Mouse (Mus musculus) embryonic facial prominence, embryonic 12.5 days (tissue): ENCODE data around the gene Gm26661. TPM values are rescaled to one million over a fixed set of nuclear protein-coding genes. Genes with fewer than 3 reads are reported as not detected.
A peak's percentile ranks its signal among the peaks of the same experiment; 100 is the strongest.

Source experiments
- ATAC-seq: fragments of 200-750 bp; cut with Nextera tagmentation; 2 replicates; pipeline ENCODE4 v1.8.0; 2017; ENCODE audit not compliant: insufficient number of reproducible peaks, insufficient read depth, low FRiP score, low TSS enrichment
- H3K27ac ChIP-seq: fragments of 300-500 bp; sonication (generic); 2 replicates; pipeline ENCODE4 v1.5.1; 2016; ENCODE audit warnings: mild to moderate bottlenecking
- H3K27me3 ChIP-seq: fragments of 300-500 bp; sonication (generic); 2 replicates; pipeline ENCODE4 v1.6.1; 2016; ENCODE audit warnings: mild to moderate bottlenecking, moderate library complexity
- H3K36me3 ChIP-seq: fragments of 300-500 bp; sonication (generic); 2 replicates; pipeline ENCODE4 v1.6.1; 2016; ENCODE audit warnings: mild to moderate bottlenecking
- H3K4me1 ChIP-seq: fragments of 300-500 bp; sonication (generic); 2 replicates; pipeline ENCODE4 v1.6.1; 2016
- H3K4me2 ChIP-seq: fragments of 300-500 bp; sonication (generic); replicated peaks from 2 replicates; pipeline ENCODE4 v1.6.1; 2016; ENCODE audit warnings: mild to moderate bottlenecking, moderate library complexity
- H3K4me3 ChIP-seq: fragments of 300-500 bp; sonication (generic); 2 replicates; pipeline ENCODE4 v1.5.1; 2016; ENCODE audit warnings: mild to moderate bottlenecking
- H3K9ac ChIP-seq: fragments of 300-500 bp; sonication (generic); 2 replicates; pipeline ENCODE4 v1.6.1; 2016; ENCODE audit warnings: mild to moderate bottlenecking, moderate library complexity
- H3K9me3 ChIP-seq: fragments of 300-500 bp; sonication (generic); 2 replicates; pipeline ENCODE4 v1.6.1; 2016; ENCODE audit warnings: mild to moderate bottlenecking, moderate library complexity
- WGBS: fragments of 180-500 bp; shearing (Covaris S2); methylation state at CpG from one replicate; pipeline ENCODE4 v1.1.7; 2016; 5-methylcytosine and 5-hydroxymethylcytosine counted together
- polyA plus RNA-seq: library from polyadenylated mRNA; unstranded; fragments of >200 nt; fragmentation: Nextera tagmentation; extraction: Ambion mirVana; gene quantifications from 2 replicates; pipeline ENCODE4 v1.2.1, GENCODE M21; 2016

The Gm26661 gene
- polyA plus RNA-seq, 1 experiment from 2014 or later: not detected

GRCm38 (mm10) chr14:7824651-7825268, 33.4 kb downstream of the Gm26661 start:
- Histone ChIP-seq H3K4me3 (no peak overlapping the region), H3K36me3 (no peaks in the 10 kb centered on the region), H3K9me3 (no peaks in the 10 kb centered on the region), H3K27me3 (no peaks in the 10 kb centered on the region), H3K4me2 (no peak overlapping the region), H3K4me1 (peaks cover 63% of the 10 kb centered on the region), H3K9ac (no peak overlapping the region), H3K27ac (no peak overlapping the region)
- 50% methylated on average over 8 of the region's 8 CpGs for WGBS
- no peak for ATAC-seq

GRCm38 (mm10) chr14:7826151-7826937, 35.0 kb downstream of the Gm26661 start:
- no peaks in the 10 kb centered on the region for H3K9me3 ChIP-seq
- H3K9ac ChIP-seq: no peak overlapping the region
- H3K4me1 ChIP-seq: peaks cover 49% of the 10 kb centered on the region
- H3K4me2 ChIP-seq: no peak overlapping the region
- 0 out of 2 replicates have a peak, but pooled peaks have one; percentile 58 for ATAC-seq
- no peaks in the 10 kb centered on the region for H3K27me3 ChIP-seq
- no peaks in the 10 kb centered on the region for H3K36me3 ChIP-seq
- H3K4me3 ChIP-seq: no peak overlapping the region
- WGBS: 32% methylated on average over 10 of the region's 10 CpGs
- peak overlapping the region; percentile 80 for H3K27ac ChIP-seq

- H3K4me1 ChIP-seq: peaks cover 32% of the 10 kb centered on the region
- WGBS: 90% methylated on average over 2 of the region's 2 CpGs
- ATAC-seq: no peak
Measured at GRCm38 (mm10) chr14:7829181-7829580, 37.8 kb downstream of the Gm26661 start.

GRCm38 (mm10) chr14:7831770-7832439, 40.5 kb downstream of the Gm26661 start:
- Histone ChIP-seq H3K9me3 (no peaks in the 10 kb centered on the region), H3K27me3 (no peaks in the 10 kb centered on the region), H3K4me3 (no peak overlapping the region), H3K27ac (no peak overlapping the region), H3K9ac (no peak overlapping the region), H3K36me3 (no peaks in the 10 kb centered on the region), H3K4me1 (0 out of 2 replicates have a peak, but pooled peaks cover 5% of the 10 kb centered on the region), H3K4me2 (no peak overlapping the region)
- no peak for ATAC-seq
- 32% methylated on average over 1 of the region's 1 CpGs for WGBS

More at GRCm38 (mm10) chr14:7829181-7829580, 37.8 kb downstream of the Gm26661 start:
- no peak overlapping the region for H3K4me3 ChIP-seq
- H3K4me2 ChIP-seq: no peak overlapping the region
- no peak overlapping the region for H3K27ac ChIP-seq
- no peaks in the 10 kb centered on the region for H3K9me3 ChIP-seq
- H3K27me3 ChIP-seq: no peaks in the 10 kb centered on the region
- H3K36me3 ChIP-seq: no peaks in the 10 kb centered on the region
- no peak overlapping the region for H3K9ac ChIP-seq

GRCm38 (mm10) chr14:7832440-7832783, 41.0 kb downstream of the Gm26661 start:
- Histone ChIP-seq H3K36me3 (no peaks in the 10 kb centered on the region), H3K9me3 (no peaks in the 10 kb centered on the region), H3K27ac (no peak overlapping the region), H3K9ac (no peak overlapping the region), H3K27me3 (no peaks in the 10 kb centered on the region), H3K4me3 (no peak overlapping the region), H3K4me2 (no peak overlapping the region), H3K4me1 (0 out of 2 replicates have a peak, but pooled peaks cover 5% of the 10 kb centered on the region)
- 95% methylated on average over 5 of the region's 5 CpGs for WGBS
- no peak for ATAC-seq

GRCm38 (mm10) chr14:7833458-7833857, 42.1 kb downstream of the Gm26661 start:
- H3K27ac ChIP-seq: no peak overlapping the region
- H3K9me3 ChIP-seq: no peaks in the 10 kb centered on the region
- ATAC-seq: no peak

GRCm38 (mm10) chr14:7838564-7839089, 47.2 kb downstream of the Gm26661 start:
- WGBS: 85% methylated on average over 5 of the region's 5 CpGs
- no peak overlapping the region for H3K9ac ChIP-seq
- H3K4me2 ChIP-seq: no peak overlapping the region
- no peaks in the 10 kb centered on the region for H3K36me3 ChIP-seq
- no peaks in the 10 kb centered on the region for H3K27me3 ChIP-seq
- peaks cover 21% of the 10 kb centered on the region for H3K4me1 ChIP-seq
- no peak for ATAC-seq
- no peak overlapping the region for H3K4me3 ChIP-seq
- no peak overlapping the region for H3K27ac ChIP-seq
- H3K9me3 ChIP-seq: no peaks in the 10 kb centered on the region

More at GRCm38 (mm10) chr14:7833458-7833857, 42.1 kb downstream of the Gm26661 start:
- Histone ChIP-seq H3K4me3 (no peak overlapping the region), H3K27me3 (no peaks in the 10 kb centered on the region), H3K4me2 (no peak overlapping the region), H3K4me1 (0 out of 2 replicates have a peak, but pooled peaks cover 8% of the 10 kb centered on the region), H3K36me3 (no peaks in the 10 kb centered on the region), H3K9ac (no peak overlapping the region)
- 85% methylated on average over 4 of the region's 4 CpGs for WGBS

GRCm38 (mm10) chr14:7839950-7840514, 48.6 kb downstream of the Gm26661 start:
- Histone ChIP-seq H3K9me3 (no peaks in the 10 kb centered on the region), H3K27me3 (no peaks in the 10 kb centered on the region), H3K9ac (no peak overlapping the region), H3K4me2 (no peak overlapping the region), H3K27ac (peak overlapping the region; percentile 60; the same call in 1 of the 2 replicates), H3K4me3 (no peak overlapping the region), H3K4me1 (peaks cover 29% of the 10 kb centered on the region), H3K36me3 (no peaks in the 10 kb centered on the region)
- ATAC-seq: no peak
- WGBS: 37% methylated on average over 8 of the region's 8 CpGs

Other genes starting within 250 kb of the Gm26661 start
- gene Gm3558, start 223.0 kb upstream of the Gm26661 start, polyA plus RNA-seq: 0.78 and 1.2 TPM in 2 replicates
- gene Gm10338, start 196.0 kb upstream of the Gm26661 start, polyA plus RNA-seq: not detected in 2 replicates
- not detected in 2 replicates for gene Gm10128, start 147.6 kb upstream of the Gm26661 start, polyA plus RNA-seq
- gene Flnb, start 26.4 kb downstream of the Gm26661 start, polyA plus RNA-seq: 32.8 and 32.9 TPM in 2 replicates
- not detected in 2 replicates for gene Gm45521, start 165.7 kb downstream of the Gm26661 start, polyA plus RNA-seq
- 0.09 TPM in 1 of 2 replicates, not detected in the other for gene Dnase1l3, start 203.0 kb downstream of the Gm26661 start, polyA plus RNA-seq
- gene Abhd6, start 211.3 kb downstream of the Gm26661 start, polyA plus RNA-seq: 21.4 and 22.0 TPM in 2 replicates